Mouse (Mus musculus): ENCODE results near the gene Ptp4a2. TPM values are rescaled to one million over a fixed set of nuclear protein-coding genes. Genes with fewer than 3 reads are reported as not detected.
"Not testable (repeated sequence)": the region's sequence is repeated elsewhere in the genome, so short reads cannot be mapped to it uniquely, and the experiment has no call there.

Ptp4a2 gene
- polyA plus RNA-seq, 1 experiment from 2014 or later, result 306 TPM

GRCm38 (mm10) chr4:129880615-129881014 lies 69.6 kb downstream of the Ptp4a2 start:
- ATAC-seq (ENCODE audit: low FRiP score), result no peak
- Histone ChIP-seq H3K27ac (no peak overlapping the region), H3K4me2 (no peak overlapping the region), H3K9ac (no peak overlapping the region), H3K36me3 (no peaks in the 10 kb centered on the region), H3K4me1 (replicated peaks) (peaks cover 40% of the 10 kb centered on the region), H3K27me3 (no peaks in the 10 kb centered on the region), H3K9me3 (no peaks in the 10 kb centered on the region), H3K4me3 (no peak overlapping the region)
- WGBS, result 87% methylated on average over 7 of the region's 7 CpGs

- WGBS, result 44% methylated on average over 3 of the region's 3 CpGs
Measured at GRCm38 (mm10) chr4:129881661-129882060, 70.6 kb downstream of the Ptp4a2 start.

GRCm38 (mm10) chr4:129882555-129883293 lies 71.7 kb downstream of the Ptp4a2 start:
- no peaks in the 10 kb centered on the region for H3K27me3 ChIP-seq
- no peaks in the 10 kb centered on the region for H3K9me3 ChIP-seq
- no peak overlapping the region for H3K4me3 ChIP-seq
- no peaks in the 10 kb centered on the region for H3K36me3 ChIP-seq
- peaks cover 25% of the 10 kb centered on the region for H3K4me1 ChIP-seq (replicated peaks)
- no peak overlapping the region for H3K9ac ChIP-seq
- no peak overlapping the region for H3K27ac ChIP-seq
- no peak for ATAC-seq (ENCODE audit: low FRiP score)
- 33% methylated on average over 11 of the region's 11 CpGs for WGBS
- H3K4me2 ChIP-seq, result 0 out of 2 replicates have a peak overlapping the region, but pooled peaks have one; percentile 5

More at GRCm38 (mm10) chr4:129881661-129882060, 70.6 kb downstream of the Ptp4a2 start:
- no peak overlapping the region for H3K4me2 ChIP-seq
- no peaks in the 10 kb centered on the region for H3K36me3 ChIP-seq
- H3K9ac ChIP-seq, result no peak overlapping the region
- H3K4me1 ChIP-seq (replicated peaks), result peaks cover 36% of the 10 kb centered on the region
- no peaks in the 10 kb centered on the region for H3K9me3 ChIP-seq
- no peak for ATAC-seq (ENCODE audit: low FRiP score)
- no peak overlapping the region for H3K4me3 ChIP-seq
- H3K27ac ChIP-seq, result no peak overlapping the region
- no peaks in the 10 kb centered on the region for H3K27me3 ChIP-seq

DNA sequence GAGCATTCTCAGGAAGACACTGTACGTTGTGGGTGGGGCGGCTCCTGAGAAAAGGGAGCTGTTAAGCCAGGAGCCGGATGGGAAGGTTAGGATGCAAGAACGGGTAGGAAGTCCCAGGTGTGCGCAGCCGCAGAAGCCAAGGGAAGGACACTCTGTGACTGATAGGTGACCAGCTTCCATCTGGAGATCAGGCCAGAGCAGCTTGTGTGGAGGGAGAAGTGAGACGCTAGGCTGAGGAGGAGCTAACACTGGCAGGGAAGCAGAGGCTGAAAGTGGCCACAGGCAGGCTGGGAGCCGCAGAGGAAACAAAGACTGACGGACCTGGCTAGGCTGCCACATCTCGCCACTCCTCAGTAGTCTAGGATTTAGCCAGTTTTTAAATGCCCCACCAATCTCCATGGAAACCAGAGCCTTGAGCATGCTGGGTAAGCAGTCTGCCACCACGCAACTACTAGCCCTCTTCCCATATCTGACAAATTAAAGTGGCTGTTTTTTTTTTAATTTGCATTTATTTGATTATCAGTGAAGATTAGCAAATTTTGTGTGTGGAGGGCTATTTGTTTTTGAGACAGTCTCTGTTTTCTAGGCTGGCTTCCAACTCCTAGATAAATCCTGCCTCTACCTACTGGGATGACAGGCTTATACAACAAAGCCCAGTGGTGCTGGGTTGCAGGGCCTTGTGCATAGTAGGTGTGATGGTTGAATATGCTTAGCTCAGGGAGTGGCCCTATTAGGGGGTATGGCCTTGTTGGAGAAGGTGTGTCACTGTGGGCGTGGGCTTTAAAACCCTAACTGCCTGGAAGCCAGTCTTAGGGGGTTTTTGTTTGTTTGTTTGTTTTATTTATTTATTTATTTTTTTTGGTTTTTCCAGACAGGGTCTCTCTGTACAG lies 73.3 kb downstream of the Ptp4a2 start:
- Histone ChIP-seq H3K27me3 (no peaks in the 10 kb centered on the region), H3K9ac (0 out of 2 replicates have a peak overlapping the region, but pooled peaks have one; percentile 40)
- no peak for ATAC-seq (ENCODE audit: low FRiP score)

DNA sequence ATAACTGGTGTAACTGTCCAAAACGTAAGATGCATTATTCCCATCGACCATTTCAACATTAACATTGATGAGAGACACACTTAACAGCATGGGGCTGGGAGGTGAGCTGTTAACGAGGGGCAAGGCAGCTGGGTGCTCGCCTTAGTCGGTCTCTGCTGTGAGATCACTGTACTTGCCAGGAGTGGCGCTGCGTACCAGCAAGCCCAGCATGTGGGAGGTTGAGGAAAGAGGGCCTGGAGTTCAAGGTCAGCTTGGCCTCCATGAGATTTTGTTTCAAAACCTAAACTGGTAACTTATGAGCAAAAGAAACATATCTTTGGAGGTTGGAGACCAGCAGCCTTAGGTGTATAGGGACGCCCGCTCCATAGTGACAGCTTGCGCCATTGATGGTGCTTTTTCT lies 78.6 kb downstream of the Ptp4a2 start:
- no peak for ATAC-seq (ENCODE audit: low FRiP score)
- Histone ChIP-seq H3K4me2 (no peak overlapping the region), H3K9me3 (no peaks in the 10 kb centered on the region), H3K4me1 (replicated peaks) (no peaks in the 10 kb centered on the region), H3K36me3 (no peaks in the 10 kb centered on the region), H3K4me3 (no peak overlapping the region), H3K27me3 (no peaks in the 10 kb centered on the region), H3K27ac (no peak overlapping the region), H3K9ac (no peak overlapping the region)
- WGBS, result 80% methylated on average over 10 of the region's 10 CpGs

More for the DNA sequence above, 73.3 kb downstream of the Ptp4a2 start:
- WGBS, result 56% methylated on average over 12 of the region's 12 CpGs
- Histone ChIP-seq H3K36me3 (no peaks in the 10 kb centered on the region), H3K4me3 (no peak overlapping the region), H3K27ac (no peak overlapping the region), H3K4me1 (replicated peaks) (peaks cover 20% of the 10 kb centered on the region), H3K4me2 (no peak overlapping the region), H3K9me3 (no peaks in the 10 kb centered on the region)

GRCm38 (mm10) chr4:129890094-129890493 lies 79.1 kb downstream of the Ptp4a2 start:
- no peaks in the 10 kb centered on the region for H3K4me1 ChIP-seq (replicated peaks)
- no peak for ATAC-seq (ENCODE audit: low FRiP score)
- no peaks in the 10 kb centered on the region for H3K9me3 ChIP-seq
- no peaks in the 10 kb centered on the region for H3K27me3 ChIP-seq
- H3K4me2 ChIP-seq, result no peak overlapping the region
- no peak overlapping the region for H3K4me3 ChIP-seq
- H3K27ac ChIP-seq, result no peak overlapping the region
- H3K9ac ChIP-seq, result no peak overlapping the region
- H3K36me3 ChIP-seq, result no peaks in the 10 kb centered on the region
- 90% methylated on average over 7 of the region's 7 CpGs for WGBS

DNA sequence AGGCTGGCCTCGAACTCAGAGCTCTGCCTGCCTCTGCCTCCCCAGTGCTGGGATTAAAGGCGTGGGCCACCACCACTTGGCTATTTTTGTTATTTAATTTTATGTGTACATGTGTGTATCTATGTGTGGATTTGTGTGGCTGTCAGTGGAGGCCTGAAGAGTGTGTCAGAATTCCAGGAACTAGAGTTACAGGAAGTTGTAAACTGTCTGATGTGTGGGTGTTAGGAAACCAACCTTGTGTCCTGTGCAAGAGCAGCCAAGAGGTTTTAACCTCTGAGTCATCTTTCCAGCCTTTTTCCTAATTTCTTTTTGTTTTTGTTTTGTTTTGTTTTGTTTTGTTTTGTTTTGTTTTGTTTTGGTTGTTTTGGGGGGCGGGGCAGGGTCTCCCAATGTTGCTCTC lies 83.8 kb downstream of the Ptp4a2 start:
- Histone ChIP-seq H3K36me3 (no peaks in the 10 kb centered on the region), H3K27ac (no peak overlapping the region), H3K9ac (no peak overlapping the region), H3K27me3 (no peaks in the 10 kb centered on the region), H3K9me3 (no peaks in the 10 kb centered on the region), H3K4me3 (no peak overlapping the region), H3K4me2 (no peak overlapping the region), H3K4me1 (replicated peaks) (no peaks in the 10 kb centered on the region)
- ATAC-seq (ENCODE audit: low FRiP score), result no peak
- WGBS, result 96% methylated on average over 3 of the region's 3 CpGs

GRCm38 (mm10) chr4:129898815-129899214 lies 87.8 kb downstream of the Ptp4a2 start:
- not testable (repeated sequence) for H3K4me1 ChIP-seq (replicated peaks); H3K9me3 ChIP-seq; ATAC-seq (ENCODE audit: low FRiP score); H3K27me3 ChIP-seq; H3K36me3 ChIP-seq; H3K27ac ChIP-seq; H3K9ac ChIP-seq; H3K4me3 ChIP-seq; H3K4me2 ChIP-seq
- 97% methylated on average over 18 of the region's 18 CpGs for WGBS

Small RNA genes within 50 kb of the gene (microRNA-seq; reads per million reads assigned to microRNA genes)
- not detected for gene Gm28017

Other genes with a start within 250 kb of the Ptp4a2 start
- 7.6 and 11.1 TPM in 2 replicates for gene Lck, start 237.6 kb upstream of the Ptp4a2 start, polyA plus RNA-seq (2015; fragmentation: Nextera tagmentation; extraction: Ambion mirVana)
- gene Fam167b, start 232.7 kb upstream of the Ptp4a2 start, polyA plus RNA-seq (2015; fragmentation: Nextera tagmentation; extraction: Ambion mirVana), result 0.80 and 0.87 TPM in 2 replicates
- gene Eif3i, start 210.6 kb upstream of the Ptp4a2 start, polyA plus RNA-seq (2015; fragmentation: Nextera tagmentation; extraction: Ambion mirVana), result 208 and 212 TPM in 2 replicates
- gene Tmem234, start 210.6 kb upstream of the Ptp4a2 start, polyA plus RNA-seq (2015; fragmentation: Nextera tagmentation; extraction: Ambion mirVana), result 195 and 196 TPM in 2 replicates
- gene Dcdc2b, start 197.0 kb upstream of the Ptp4a2 start, polyA plus RNA-seq (2015; fragmentation: Nextera tagmentation; extraction: Ambion mirVana), result 4.0 and 4.3 TPM in 2 replicates
- 30.0 and 37.8 TPM in 2 replicates for gene Iqcc, start 192.1 kb upstream of the Ptp4a2 start, polyA plus RNA-seq (2015; fragmentation: Nextera tagmentation; extraction: Ambion mirVana)
- gene Ccdc28b, start 187.3 kb upstream of the Ptp4a2 start, polyA plus RNA-seq (2015; fragmentation: Nextera tagmentation; extraction: Ambion mirVana), result 130 and 135 TPM in 2 replicates
- 56.8 and 58.1 TPM in 2 replicates for gene Txlna, start 170.2 kb upstream of the Ptp4a2 start, polyA plus RNA-seq (2015; fragmentation: Nextera tagmentation; extraction: Ambion mirVana)
- gene Kpna6, start 138.5 kb upstream of the Ptp4a2 start, polyA plus RNA-seq (2015; fragmentation: Nextera tagmentation; extraction: Ambion mirVana), result 15.7 and 17.6 TPM in 2 replicates
- 16.8 and 18.4 TPM in 2 replicates for gene Tmem39b, start 114.4 kb upstream of the Ptp4a2 start, polyA plus RNA-seq (2015; fragmentation: Nextera tagmentation; extraction: Ambion mirVana)
- gene Khdrbs1, start 68.9 kb upstream of the Ptp4a2 start, polyA plus RNA-seq (2015; fragmentation: Nextera tagmentation; extraction: Ambion mirVana), result 157 TPM in 2 replicates
- not detected in 2 replicates for gene Spocd1, start 118.0 kb downstream of the Ptp4a2 start, polyA plus RNA-seq (2015; fragmentation: Nextera tagmentation; extraction: Ambion mirVana)
- 9.3 and 11.3 TPM in 2 replicates for gene Adgrb2, start 173.7 kb downstream of the Ptp4a2 start, polyA plus RNA-seq (2015; fragmentation: Nextera tagmentation; extraction: Ambion mirVana)
- gene Col16a1, start 236.6 kb downstream of the Ptp4a2 start, polyA plus RNA-seq (2015; fragmentation: Nextera tagmentation; extraction: Ambion mirVana), result 5.8 and 14.3 TPM in 2 replicates

Data from hindbrain, embryonic 13.5 days (tissue).